Mouse (Mus musculus) spleen, embryonic (tissue): ENCODE results near the gene Sirpa.

ENCODE experiments used
- CTCF ChIA-PET: fragments of 350-600 bp; sonication (Branson Sonifier 250); formaldehyde crosslinking; loops from one replicate; lab custom pipeline; 2022; lab: Charles Lee

The Sirpa gene

DNA sequence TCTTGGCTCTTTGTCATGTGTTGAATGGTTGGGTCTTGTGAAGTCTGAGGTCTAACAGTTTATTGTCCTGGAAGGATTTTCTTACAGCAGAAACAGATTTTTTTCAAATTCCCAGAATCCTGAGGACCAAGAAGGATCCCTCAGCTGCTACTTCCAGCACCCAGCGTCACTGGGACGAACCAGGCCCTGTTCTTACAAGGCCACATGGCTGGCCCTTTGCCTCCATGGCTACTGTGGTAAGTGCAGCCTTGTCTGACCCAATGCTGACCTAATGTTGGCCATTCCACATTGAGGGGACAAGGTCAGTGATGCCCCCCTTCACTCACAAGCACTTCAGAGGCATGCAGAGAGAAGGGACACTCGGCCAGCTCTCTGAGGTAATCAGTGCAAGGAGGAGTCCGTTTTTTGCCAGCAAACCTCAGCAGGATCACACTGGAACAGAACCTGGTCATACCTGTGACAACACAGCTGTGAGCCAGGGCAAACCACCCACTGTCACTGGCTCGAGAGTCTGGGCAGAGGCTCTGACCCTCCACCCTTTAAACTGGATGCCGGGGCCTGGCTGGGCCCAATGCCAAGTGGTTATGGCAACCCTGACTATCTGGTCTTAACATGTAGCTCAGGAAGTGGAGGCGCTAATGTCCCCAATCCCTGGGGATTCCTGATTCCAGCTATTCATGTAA lies 38.5 kb downstream of the Sirpa start:
- CTCF ChIA-PET: no interaction called here

DNA sequence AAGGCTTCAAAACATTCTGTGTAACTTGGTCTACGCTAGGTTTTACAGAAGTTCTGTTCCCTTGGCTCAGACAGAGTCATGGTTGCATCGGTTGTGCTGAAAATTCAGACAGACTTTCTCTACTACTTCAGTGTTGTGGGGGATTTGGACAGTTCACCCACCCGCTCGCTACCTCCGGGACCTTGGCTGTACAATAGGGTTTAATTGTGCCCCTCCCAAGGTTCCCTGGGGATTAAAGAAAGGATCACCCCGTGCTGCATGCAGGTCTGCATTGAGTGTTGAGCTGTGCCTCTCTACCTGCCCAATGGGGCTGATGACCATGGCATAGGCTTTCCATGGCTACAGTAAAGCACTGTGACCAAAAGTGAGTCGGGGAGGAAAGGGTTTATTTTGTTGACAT lies 39.7 kb downstream of the Sirpa start:
- CTCF ChIA-PET: no interaction called here

DNA sequence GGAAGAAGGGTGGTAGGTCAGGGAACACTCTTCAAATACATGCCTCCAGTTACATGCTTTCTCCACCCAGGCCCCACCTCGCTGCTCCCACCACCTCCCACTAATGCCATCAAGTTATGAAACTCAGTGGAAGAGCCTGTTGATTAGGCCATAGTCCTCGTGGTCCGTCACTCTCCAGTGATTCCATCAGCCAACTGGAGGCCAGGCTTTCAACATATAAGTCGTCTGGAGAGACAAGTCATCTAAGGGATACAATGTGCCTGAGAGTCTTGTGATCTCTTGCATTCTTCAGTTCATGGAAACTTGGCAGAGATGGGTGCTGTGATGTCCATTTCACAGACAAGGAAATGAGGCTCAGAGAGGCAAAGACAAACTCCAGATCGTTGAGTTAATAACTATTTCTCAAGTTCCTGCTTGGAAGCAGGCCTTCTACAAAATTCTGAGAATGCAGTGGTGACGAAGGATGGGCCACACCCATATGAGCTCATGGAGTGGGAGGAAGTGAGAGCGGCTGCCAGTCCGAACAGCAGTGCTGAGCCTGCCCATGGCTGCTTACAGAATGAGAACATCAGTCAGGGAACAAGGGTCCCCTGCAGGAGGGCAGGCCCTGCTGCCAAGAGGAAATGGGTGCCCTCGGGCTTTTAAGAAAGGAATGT lies 40.6 kb downstream of the Sirpa start:
- CTCF ChIA-PET: interaction anchor here (0.8 kb wide), 1 partner anchor 456 kb away, joined by 3 read pairs; no protein-coding TSS in a partner anchor

DNA sequence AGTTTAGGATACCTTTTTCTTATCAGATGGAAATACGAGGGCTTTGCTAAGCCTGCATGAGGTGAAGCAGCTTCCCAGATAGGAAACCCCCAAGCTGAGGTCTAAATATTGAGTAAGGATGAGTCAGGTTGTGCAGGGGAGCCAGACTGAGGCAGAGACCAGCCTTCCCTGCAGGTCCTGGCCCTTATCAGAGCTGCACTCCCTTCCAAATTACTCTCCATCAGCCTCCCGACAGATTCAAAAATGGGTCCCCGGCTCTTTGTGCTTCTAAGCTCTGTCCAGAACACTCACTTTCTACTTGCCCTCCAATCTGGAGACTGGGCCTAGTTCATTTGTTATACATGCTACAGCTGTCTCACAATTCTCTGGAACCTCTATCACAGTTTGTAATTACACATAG lies 41.3 kb downstream of the Sirpa start:
- CTCF ChIA-PET: interaction anchor here (0.8 kb wide), 1 partner anchor 457 kb away, joined by 3 read pairs; no protein-coding TSS in a partner anchor

DNA sequence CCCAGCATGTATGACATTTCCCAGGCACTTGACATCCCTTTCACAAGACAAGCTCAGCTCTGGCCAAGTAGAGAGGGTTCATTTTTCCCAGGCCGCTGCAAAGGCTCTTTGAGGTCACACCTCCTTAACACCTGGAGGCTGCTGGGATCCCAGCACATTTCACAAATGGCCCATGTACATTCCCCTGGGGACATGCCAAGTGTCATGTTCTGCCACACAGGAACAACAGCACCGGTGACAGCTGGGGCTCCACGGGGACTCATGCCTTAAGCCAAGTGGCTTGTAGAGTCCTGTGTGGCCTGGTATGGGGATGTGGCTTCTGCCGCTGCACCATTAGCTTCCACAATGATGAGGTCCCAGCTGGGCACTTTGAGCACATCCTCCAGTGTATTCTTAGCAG lies 60.0 kb downstream of the Sirpa start:
- CTCF ChIA-PET: no interaction called here

DNA sequence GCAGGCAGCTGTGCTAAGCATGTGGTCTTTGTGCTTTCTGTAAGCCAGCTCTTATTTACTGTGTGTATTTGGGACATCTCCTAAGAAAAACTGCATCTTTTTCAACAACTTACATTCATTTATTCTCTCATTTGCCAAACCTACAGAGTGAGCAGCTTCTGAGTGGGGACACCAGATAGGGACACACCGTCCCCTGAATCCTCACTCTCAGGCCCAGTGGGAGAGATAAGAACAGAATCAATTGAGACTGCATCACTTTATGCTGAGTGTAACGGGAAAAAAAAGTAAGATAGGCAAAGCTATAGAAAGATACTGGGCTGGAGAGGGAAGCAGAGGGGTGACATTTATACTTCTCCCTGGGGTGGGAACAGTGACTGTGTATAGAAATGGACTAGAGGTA lies 61.0 kb downstream of the Sirpa start:
- CTCF ChIA-PET: no interaction called here

DNA sequence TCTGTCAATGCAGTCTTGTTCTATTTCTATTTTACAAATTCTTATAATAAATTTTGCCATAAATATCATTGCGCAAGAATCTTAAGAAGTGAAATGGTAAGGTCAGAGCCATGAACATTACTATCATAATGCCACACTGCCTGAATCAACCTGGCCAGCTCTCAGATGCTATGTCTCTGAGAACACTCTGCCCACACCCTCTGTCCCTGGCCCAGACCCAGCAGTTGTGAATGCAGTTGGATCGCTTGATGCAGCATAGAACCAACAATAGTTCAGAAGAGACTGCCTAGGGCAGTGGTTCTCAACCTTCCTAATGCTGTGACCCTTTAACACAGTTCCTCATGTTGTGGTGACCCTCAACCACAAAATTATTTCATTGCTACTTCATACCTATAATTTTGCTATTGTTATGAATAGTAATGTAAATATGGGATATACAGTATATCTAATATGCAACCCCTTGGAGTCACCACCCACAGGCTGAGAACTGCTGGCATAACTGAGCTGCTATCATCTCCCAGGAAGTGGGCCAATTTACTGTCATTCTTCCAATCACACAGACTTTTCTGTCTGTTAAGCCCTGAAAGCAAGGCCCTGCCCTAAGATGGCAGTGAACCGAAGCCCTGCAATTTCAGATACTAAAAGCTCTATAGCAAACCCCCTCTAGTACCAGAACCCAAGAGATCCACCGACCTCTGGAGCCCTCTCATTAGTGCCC lies 61.8 kb downstream of the Sirpa start:
- CTCF ChIA-PET: no interaction called here

DNA sequence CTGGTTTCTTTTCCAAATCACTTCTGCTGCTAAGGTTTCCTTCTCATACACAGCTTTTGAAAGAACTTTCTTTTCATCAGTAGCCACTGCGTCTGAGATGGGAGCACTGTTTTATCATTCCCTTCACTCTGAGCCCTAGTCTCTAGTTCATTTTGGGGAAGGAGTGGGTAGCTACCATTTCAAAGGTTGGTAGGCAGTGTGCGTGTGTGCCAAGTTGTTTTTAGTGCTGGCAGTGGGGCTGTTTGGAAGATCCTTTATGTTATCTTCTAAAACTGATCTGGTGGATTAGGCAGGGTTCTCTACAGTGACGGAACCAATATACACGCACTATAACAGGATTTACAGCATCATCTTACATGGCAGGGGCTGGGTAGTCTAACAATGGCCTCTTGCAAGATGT lies 62.4 kb downstream of the Sirpa start:
- CTCF ChIA-PET: no interaction called here

DNA sequence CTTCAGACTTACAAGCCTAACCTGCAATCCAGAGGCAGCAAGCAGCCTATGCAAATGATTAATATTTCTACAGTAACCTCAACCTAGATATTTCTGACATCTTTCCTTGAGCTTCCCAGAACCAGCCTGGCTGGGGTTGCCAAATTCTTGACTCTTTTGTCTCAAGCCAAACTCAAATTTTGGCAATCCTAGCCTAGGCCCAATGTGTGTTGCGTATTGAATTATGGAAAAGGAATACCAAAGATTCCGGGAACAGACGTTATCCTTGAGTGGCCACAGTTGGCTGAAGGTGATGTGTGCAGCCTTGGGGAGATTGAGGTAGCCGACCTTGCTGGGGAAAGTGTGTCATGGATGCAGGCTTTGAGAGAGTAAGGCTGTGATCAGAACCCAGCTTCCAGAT lies 66.2 kb downstream of the Sirpa start:
- CTCF ChIA-PET: no interaction called here

DNA sequence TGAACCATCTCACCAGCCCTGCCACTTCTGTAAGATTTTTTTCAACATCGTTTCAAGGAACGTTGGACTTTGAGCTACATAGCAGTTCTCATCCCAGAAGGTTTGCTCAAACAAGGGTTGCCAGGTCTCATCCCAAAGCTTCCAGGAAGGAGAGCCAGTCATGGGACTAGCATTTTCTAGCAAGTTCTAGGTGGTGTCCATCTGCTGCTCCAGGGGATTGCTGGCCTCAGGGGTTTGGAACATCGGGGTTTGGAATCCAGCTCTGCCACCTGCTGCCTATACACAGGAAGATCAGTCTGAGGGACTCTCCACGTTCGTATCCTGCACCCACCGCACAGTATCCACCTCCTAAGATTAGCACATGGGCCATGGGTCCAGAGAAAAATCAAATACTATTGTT lies 67.4 kb downstream of the Sirpa start:
- CTCF ChIA-PET: no interaction called here

DNA sequence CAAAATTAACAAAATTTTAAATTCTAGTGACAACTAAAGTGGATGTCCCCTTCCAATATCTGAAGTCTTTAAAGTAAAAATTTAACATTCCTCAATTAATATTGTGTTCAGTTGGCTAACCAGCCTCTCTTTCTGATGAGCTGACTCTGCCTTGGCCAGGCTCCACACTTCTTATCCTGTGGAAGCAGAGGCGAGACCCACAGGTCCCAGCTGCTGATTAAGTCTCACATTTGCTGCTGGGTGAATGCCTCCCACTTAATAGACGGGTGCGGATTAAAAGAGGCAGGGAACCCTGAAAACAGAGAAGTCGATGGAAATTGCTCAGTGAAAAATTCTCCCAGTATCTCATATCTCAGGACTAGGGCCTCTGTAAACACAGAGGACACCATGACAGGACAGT lies 69.8 kb downstream of the Sirpa start:
- CTCF ChIA-PET: no interaction called here

DNA sequence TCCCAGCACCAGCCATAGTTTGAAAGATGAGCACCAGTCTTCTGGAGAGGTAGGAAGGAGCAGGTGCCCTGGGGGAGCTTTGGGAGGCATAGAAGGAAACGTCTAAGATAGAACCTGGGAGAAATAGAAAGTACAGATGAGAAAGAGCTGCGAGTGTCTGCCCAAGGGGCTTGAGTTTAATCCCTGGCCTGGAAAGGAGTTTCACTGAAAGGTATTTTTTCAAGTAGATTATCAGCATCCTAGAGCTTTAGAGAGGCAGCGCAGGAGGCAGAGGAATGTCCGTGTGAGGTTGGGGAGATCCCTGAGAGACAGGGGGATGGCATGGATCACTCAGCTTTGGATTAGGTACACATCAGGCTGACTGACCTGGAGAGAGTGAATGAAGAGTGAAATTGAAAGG lies 79.3 kb downstream of the Sirpa start:
- CTCF ChIA-PET: no interaction called here

DNA sequence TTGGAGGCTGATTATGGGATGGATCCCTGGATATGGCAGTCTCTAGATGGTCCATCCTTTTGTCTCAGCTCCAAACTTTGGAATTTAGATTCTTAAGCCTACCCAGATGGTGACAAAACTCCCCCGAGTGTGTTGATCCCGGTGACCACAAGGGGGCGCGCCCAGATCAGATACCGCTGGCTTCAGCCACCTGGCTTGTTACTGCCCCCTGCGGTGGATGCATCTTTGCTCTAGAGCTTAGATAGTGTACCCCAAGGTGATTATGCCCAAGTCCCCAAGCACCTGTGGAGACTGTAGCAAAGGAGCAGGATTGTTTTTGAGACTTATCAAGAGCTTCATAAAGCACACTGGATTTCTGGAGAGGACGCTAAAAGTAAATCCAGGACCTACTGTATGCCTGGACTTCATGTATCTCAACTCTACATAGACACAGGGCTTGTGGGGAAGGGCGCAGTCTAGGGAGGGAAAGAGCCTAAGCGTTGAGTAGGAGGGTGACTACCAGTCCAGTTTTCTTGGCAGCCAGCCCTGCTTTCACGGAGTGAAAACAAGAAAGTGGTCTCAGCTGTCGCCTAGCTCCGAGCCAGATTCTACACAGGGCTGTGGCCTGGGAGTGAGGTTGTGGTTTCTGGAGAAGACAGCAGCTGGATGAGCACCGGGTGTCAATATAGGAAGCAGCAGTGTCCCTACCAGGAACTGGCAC lies 82.5 kb downstream of the Sirpa start:
- CTCF ChIA-PET: interaction anchor here (0.7 kb wide), 3 partner anchors 117 to 177 kb away, joined by 3 to 5 read pairs (median 3); no protein-coding TSS in a partner anchor

DNA sequence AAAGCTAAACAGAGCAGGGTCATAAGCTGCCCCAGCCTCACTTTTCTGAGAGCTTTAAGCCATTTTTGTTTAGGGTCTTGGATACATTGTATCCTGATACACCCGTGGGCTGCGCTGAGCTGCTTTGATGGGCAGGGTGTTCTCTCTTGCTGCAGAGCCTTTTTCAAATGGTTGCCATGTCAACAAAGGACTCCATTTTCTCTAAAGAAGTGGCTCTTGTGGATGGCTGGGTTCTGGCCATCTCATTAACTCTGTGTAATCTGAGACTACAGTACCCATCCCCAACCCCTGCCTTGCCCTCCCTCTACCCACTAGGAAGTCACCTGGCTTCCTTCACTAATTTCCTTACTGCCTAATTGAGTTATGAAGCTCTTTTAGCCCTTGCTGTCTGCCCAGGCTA lies 85.0 kb downstream of the Sirpa start:
- CTCF ChIA-PET: no interaction called here

DNA sequence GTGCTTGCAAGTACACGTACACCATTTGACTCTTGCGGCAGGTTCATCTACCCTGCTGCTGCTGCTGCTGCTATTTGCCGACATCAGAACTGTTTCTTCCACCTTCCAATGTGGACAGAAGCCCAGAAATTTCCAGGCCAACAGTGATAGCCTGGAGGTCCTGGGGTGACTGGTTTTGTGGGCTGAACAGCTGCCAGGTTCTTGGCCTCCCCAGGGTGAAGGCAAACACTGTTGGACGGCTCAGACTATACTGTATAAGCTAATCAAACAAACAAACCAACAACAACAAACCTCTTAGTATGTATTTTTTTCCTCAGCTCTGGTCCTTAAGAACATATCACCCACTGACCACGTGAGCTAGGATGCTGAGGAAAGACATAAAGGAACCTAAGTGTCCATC lies 86.4 kb downstream of the Sirpa start:
- CTCF ChIA-PET: no interaction called here

DNA sequence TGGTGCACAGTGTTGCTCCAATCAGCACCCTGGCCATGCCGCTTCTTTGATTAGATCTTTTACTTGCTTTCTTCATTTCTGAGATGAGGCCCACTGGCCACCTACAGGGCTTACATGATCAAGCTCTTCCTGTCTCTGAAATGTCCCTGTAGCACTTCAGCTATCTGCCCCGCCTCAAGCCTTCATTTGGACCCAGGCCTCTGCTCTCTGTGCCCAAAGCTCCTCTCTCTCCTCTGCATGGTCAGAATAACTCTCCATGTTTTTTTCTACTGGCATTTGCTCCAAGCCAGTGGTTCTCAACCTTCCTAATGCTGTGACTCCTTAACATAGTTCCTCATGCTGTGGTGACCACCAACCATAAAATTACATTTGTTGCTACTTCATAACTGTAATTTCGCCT lies 87.6 kb downstream of the Sirpa start:
- CTCF ChIA-PET: interaction anchor here (0.6 kb wide), 1 partner anchor 896 kb away, joined by 3 read pairs; the partner anchor contains the start of gene Oxt
